Mouse (Mus musculus) heart, embryonic 11.5 days (tissue): ENCODE measurements around the gene Pelo. TPM values are rescaled to one million over a fixed set of nuclear protein-coding genes. Genes with fewer than 3 reads are reported as not detected.

Experiments used
- ATAC-seq: fragments of 200-750 bp; cut with Nextera tagmentation; replicated peaks from 2 replicates; pipeline ENCODE4 v1.8.0; 2017; ENCODE audit warnings: moderate library complexity; ENCODE audit not compliant: insufficient number of reproducible peaks, low FRiP score, low TSS enrichment
- H3K27ac ChIP-seq: fragments of 300-500 bp; sonication (generic); 2 replicates; pipeline ENCODE4 v1.5.1; 2014; ENCODE audit warnings: mild to moderate bottlenecking, low read depth, low read length
- H3K27me3 ChIP-seq: fragments of 300-500 bp; sonication (generic); 2 replicates; pipeline ENCODE4 v1.6.1; 2014; ENCODE audit warnings: mild to moderate bottlenecking, low read length, mixed read lengths; ENCODE audit not compliant: control insufficient read depth, insufficient read depth
- H3K36me3 ChIP-seq: fragments of 300-500 bp; sonication (generic); 2 replicates; pipeline ENCODE4 v1.6.1; 2014; ENCODE audit warnings: mild to moderate bottlenecking, low read length, moderate library complexity, mixed read lengths; ENCODE audit not compliant: control insufficient read depth, insufficient read depth
- H3K4me1 ChIP-seq: fragments of 300-500 bp; sonication (generic); 2 replicates; pipeline ENCODE4 v1.6.1; 2014; ENCODE audit warnings: low read length; ENCODE audit not compliant: control insufficient read depth, insufficient read depth
- H3K4me2 ChIP-seq: fragments of 300-500 bp; sonication (generic); 2 replicates; pipeline ENCODE4 v1.6.1; 2014; ENCODE audit warnings: mild to moderate bottlenecking, moderate library complexity
- H3K4me3 ChIP-seq: fragments of 300-500 bp; sonication (generic); 2 replicates; pipeline ENCODE4 v1.5.1; 2014; ENCODE audit warnings: low read depth, low read length
- H3K9ac ChIP-seq: fragments of 300-500 bp; sonication (generic); 2 replicates; pipeline ENCODE4 v1.6.1; 2014; ENCODE audit warnings: mild to moderate bottlenecking, low read depth, low read length, moderate library complexity
- H3K9me3 ChIP-seq: fragments of 300-500 bp; sonication (generic); replicated peaks from 2 replicates; pipeline ENCODE4 v1.6.1; 2016; ENCODE audit warnings: low read length; ENCODE audit not compliant: control insufficient read depth
- WGBS: fragments of 180-500 bp; shearing (Covaris S2); extraction: QIAGEN DNeasy Blood & Tissue Kit; methylation state at CpG from one replicate; pipeline ENCODE4 v1.1.7; 2014; ENCODE audit not compliant: insufficient replicate concordance; 5-methylcytosine and 5-hydroxymethylcytosine counted together
- polyA plus RNA-seq: library from polyadenylated mRNA; unstranded; fragments of >200 nt; fragmentation: Nextera tagmentation; extraction: Ambion mirVana; gene quantifications from 2 replicates; pipeline ENCODE4 v1.2.1, GENCODE M21; 2014

Pelo gene
- polyA plus RNA-seq, 1 experiment from 2014 or later, result 12.7 TPM

DNA sequence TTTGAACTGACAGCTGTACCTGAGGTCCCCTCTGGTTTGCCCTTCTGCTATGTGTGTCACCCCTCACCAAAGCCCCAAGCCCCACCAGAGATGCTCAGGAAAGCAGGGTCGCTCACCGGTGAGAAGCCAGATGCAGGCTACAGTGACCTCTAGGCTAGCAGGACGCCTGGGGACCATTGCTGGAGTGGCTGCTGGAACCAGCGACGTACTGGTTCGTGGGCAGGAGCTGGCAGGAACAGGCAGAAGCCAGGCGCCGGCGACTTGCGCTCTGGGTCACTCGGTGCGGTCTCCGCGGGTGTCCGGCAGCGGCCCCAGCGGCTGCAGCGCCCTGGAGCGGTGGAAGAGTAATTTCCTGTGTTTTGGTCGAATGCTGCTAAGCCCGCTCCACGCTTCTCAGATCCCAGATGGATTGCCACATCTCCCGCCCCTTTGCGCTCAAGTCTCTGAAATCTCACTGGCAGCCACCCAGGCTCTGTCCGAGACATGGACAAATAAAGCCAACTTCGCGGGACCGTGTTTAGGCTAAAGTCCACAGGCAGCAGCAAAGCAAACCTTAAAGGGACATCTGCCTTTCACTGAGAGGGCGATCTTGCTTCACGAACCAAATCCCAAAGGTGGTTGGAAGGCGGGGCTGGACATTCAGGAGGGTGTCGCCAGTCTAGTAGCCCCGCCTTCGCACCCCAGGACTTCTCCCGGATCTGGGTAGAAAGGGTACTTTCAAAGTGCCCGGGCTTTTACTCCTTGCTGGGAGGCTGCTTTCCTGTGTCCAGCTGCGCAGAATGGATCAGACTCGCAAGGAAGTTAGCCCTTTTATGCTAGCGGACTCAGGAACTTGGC, 11.6 kb upstream of the Pelo start, which contains the start of the genes Gm49395 and Itga1:
Gm49395 (minus strand) TSS at position 567 of the 837 bp plus-strand sequence.
Itga1 (minus strand) TSS at position 610 of the 837 bp plus-strand sequence.
- Histone ChIP-seq H3K9me3 (no peaks in the 10 kb centered on the region), H3K27ac (peak within 1 kb of the TSS; percentile 89), H3K27me3 (no peaks in the 10 kb centered on the region), H3K4me2 (peak within 1 kb of the TSS; percentile 62), H3K36me3 (no peaks in the 10 kb centered on the region), H3K4me1 (peaks cover 5% of the 10 kb centered on the region; the same call in 1 of the 2 replicates), H3K4me3 (peak within 1 kb of the TSS; percentile 69), H3K9ac (peak within 1 kb of the TSS; percentile 93)
- under 1% methylated on average over 39 of the region's 39 CpGs for WGBS
- peak; percentile 84 for ATAC-seq

DNA sequence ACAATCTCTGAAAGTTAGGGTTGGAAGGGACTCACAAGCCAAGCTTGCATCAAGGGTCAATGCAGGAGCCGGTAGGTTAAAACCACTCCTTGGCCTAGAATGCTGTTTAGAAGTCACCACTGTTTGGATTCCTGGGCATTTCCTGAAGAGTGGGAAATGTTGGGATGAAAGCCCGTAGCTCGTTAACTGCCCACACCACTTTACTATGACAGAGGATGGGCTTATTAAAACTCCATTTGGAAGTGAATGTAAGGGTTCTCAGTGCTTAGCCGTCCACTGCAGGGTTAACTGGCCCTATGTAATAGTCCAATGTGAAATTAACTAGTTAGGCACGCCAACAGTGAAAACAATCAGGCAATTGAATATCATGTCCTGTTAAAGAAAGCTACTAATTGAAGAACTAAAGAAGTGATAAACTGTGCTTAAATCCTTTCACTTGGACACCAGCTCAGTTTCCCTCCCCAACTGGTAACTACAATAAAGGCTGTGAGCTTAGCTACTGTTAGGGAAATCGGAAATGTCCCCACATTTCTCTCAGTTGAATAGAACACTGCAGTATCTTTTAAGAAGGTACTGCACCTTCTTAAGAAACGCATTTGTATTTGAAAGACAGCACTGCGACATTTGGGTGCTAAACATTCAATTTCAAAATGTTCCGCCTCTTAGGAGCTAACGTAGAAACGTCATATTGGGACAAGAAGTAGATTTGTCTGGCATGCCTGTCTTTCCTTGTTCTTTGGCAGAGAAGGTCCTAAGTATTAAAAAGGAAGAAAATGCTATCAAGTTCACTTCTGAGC, 10.6 kb upstream of the Pelo start:
- Histone ChIP-seq H3K9ac (peak overlapping the region; percentile 93), H3K9me3 (no peaks in the 10 kb centered on the region), H3K27me3 (no peaks in the 10 kb centered on the region), H3K4me1 (peaks cover 10% of the 10 kb centered on the region; the same call in 1 of the 2 replicates), H3K36me3 (no peaks in the 10 kb centered on the region), H3K4me3 (peak overlapping the region; percentile 69), H3K4me2 (peak overlapping the region; percentile 62), H3K27ac (peak overlapping the region; percentile 89)
- ATAC-seq, result no peak
- 26% methylated on average over 11 of the region's 11 CpGs for WGBS

DNA sequence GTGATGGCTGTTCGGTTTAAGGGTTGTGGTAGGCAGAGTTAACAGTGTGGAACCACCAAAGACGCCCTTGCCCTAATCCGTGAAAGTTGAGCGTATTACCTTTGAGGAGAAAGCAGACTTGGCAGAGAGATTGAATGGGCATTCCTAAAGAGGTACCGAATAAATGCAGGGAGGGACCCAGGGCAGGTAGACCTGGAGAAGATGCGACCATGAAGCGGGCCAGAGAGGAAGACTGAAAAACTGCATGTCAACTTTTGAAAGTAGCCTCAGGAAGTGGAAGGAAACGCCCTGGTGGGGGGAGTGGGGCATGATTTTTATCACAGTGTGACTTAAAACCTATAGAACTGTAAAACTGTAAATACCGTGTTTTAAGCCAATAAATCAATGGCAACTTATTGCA, 9.4 kb upstream of the Pelo start:
- Histone ChIP-seq H3K4me1 (peaks cover 10% of the 10 kb centered on the region; the same call in 1 of the 2 replicates), H3K27ac (no peak overlapping the region), H3K9ac (no peak overlapping the region), H3K4me2 (peak overlapping the region; percentile 62), H3K27me3 (no peaks in the 10 kb centered on the region), H3K4me3 (peak overlapping the region; percentile 18; the same call in 1 of the 2 replicates), H3K9me3 (no peaks in the 10 kb centered on the region), H3K36me3 (no peaks in the 10 kb centered on the region)
- 82% methylated on average over 9 of the region's 9 CpGs for WGBS
- ATAC-seq, result no peak

DNA sequence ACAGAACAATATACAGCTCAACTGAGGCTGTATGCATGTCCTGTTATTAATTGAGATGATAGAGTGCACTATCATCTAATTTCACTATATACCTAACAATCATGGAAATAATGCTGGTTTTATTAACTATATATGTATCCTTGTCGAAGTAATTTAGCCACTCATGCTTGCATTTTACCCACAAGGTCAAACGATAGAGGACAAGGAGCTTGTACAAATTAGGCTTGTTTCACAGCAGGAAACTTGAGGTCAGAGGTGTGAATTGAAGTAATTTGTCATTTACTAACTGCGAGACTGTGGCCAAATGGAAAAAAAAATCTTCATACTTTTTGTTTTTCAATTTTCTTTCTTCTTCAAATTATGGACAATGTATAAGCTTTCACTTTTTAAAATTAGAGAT, 8.2 kb upstream of the Pelo start:
- WGBS, result 75% methylated on average over 3 of the region's 3 CpGs

DNA sequence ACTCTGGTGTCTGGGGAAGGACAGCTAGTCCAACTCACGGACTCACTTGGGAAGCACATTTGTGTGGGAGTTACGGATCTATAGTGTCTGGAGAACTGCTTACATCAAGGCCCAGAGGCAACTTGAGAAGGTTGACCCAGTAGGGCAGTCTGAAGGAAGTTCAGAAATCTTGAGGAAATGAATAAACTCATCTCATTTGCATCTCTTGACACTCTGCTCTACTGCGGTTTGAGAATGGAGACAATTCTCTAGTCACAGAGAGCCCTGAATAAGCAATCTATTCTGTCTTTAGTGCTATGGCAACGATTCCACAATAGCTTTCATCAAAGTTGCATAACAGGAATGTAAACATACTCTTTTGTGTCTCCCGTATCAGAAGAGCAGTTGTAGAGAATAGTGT, 7.0 kb upstream of the Pelo start:
- WGBS, result 80% methylated on average over 5 of the region's 5 CpGs
- H3K36me3 ChIP-seq, result no peaks in the 10 kb centered on the region
- H3K9ac ChIP-seq, result no peak overlapping the region
- H3K4me2 ChIP-seq, result no peak overlapping the region
- ATAC-seq, result no peak
- peaks cover 8% of the 10 kb centered on the region; the same call in 1 of the 2 replicates for H3K4me1 ChIP-seq
- H3K27me3 ChIP-seq, result no peaks in the 10 kb centered on the region
- no peaks in the 10 kb centered on the region for H3K9me3 ChIP-seq
- H3K4me3 ChIP-seq, result no peak overlapping the region
- no peak overlapping the region for H3K27ac ChIP-seq

More for the DNA sequence above, 8.2 kb upstream of the Pelo start:
- H3K27ac ChIP-seq, result no peak overlapping the region
- H3K36me3 ChIP-seq, result no peaks in the 10 kb centered on the region
- no peaks in the 10 kb centered on the region for H3K9me3 ChIP-seq
- peaks cover 10% of the 10 kb centered on the region; the same call in 1 of the 2 replicates for H3K4me1 ChIP-seq
- H3K4me3 ChIP-seq, result no peak overlapping the region
- H3K4me2 ChIP-seq, result no peak overlapping the region
- H3K27me3 ChIP-seq, result no peaks in the 10 kb centered on the region
- ATAC-seq, result no peak
- no peak overlapping the region for H3K9ac ChIP-seq

DNA sequence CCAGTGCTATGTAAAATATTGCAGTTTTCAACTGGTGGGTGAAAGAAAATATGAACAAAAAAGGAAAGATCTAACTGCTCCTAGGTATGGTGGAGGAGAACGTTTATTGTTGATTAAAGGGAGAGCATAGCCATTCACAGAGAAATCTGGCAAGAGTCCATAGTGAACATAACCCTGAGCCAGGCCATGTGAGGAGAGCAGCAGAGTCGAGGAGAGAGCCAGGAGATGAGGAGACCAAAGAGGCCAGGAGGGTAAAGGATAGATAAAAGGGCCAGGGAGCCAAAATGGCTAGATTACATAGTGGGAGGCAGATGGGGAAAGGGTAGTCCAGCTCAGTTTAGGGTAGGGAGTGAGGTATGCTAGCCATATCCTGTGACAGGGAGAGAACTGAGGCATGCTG, 6.2 kb upstream of the Pelo start:
- Histone ChIP-seq H3K4me2 (no peak overlapping the region), H3K27ac (no peak overlapping the region), H3K4me1 (peaks cover 13% of the 10 kb centered on the region), H3K9me3 (no peaks in the 10 kb centered on the region), H3K27me3 (no peaks in the 10 kb centered on the region), H3K36me3 (no peaks in the 10 kb centered on the region), H3K4me3 (no peak overlapping the region), H3K9ac (no peak overlapping the region)
- ATAC-seq, result no peak
- 29% methylated on average over 2 of the region's 2 CpGs for WGBS

DNA sequence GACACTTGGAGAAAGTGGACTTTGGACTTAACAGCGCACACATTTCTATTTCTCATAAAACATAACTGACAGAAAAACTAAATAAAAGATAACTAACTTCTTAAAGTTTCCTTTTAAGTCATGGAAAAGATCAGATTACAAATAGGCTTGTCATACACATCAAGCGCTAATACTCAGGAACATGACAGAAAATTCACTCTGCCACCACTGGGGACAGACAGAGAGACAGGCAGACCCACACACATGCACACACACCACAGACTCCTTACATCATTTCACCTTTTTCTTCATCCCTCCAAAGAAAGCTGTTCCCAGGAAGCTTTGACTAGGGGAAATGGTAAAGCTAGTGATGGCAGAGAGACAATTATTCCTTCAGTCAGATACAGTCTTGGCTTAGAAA, 5.4 kb upstream of the Pelo start:
- WGBS, result 86% methylated on average over 2 of the region's 2 CpGs
- no peak overlapping the region for H3K4me2 ChIP-seq

DNA sequence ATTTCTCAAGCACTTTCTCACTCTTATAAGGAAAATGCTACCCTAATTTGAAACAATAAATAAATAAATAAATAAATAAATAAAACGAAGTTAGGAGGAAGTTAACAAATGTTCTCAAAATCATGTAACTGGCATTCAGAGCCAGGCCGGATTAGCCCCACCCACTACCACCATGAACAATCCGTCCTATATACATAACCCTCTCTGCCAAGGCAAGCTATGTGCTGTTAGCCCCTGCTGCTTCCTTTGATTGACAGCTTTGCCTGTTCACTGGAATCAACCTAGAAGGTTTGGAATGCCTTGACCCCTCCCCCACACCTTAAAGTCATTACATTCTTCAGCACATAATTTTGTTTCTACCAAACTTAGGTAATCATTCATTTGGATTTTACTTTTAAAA, 1.5 kb upstream of the Pelo start:
- ATAC-seq, result no peak
- peak overlapping the region; percentile 95; the same call in 1 of the 2 replicates for H3K27ac ChIP-seq
- H3K4me2 ChIP-seq, result peak overlapping the region; percentile 97
- no peak overlapping the region for H3K4me3 ChIP-seq
- H3K4me1 ChIP-seq, result peaks cover 30% of the 10 kb centered on the region
- H3K27me3 ChIP-seq, result no peaks in the 10 kb centered on the region
- no peak overlapping the region for H3K9ac ChIP-seq
- H3K36me3 ChIP-seq, result peaks cover 6% of the 10 kb centered on the region
- WGBS, result 42% methylated on average over 3 of the region's 3 CpGs
- no peaks in the 10 kb centered on the region for H3K9me3 ChIP-seq

More for the DNA sequence above, 5.4 kb upstream of the Pelo start:
- ATAC-seq, result no peak
- Histone ChIP-seq H3K27me3 (no peaks in the 10 kb centered on the region), H3K9ac (no peak overlapping the region), H3K9me3 (no peaks in the 10 kb centered on the region), H3K4me1 (peaks cover 16% of the 10 kb centered on the region), H3K27ac (no peak overlapping the region), H3K36me3 (no peaks in the 10 kb centered on the region), H3K4me3 (no peak overlapping the region)
